Mouse (Mus musculus): Measurements from ENCODE around the gene Sytl3.

GRCm38 (mm10) chr17:6739756-6740155 is 80.9 kb downstream of the Sytl3 start:
- TF ChIP-seq POLR2A (IDR thresholded peaks at IDR 0.05; ENCODE audit: low read depth, low read length) (no peak), CTCF (conservative IDR thresholded peaks at IDR 0.05; ENCODE audit: insufficient read depth, insufficient read length, low read depth, low read length) (no peak)

All from kidney, adult 2 months (tissue).